Mouse (Mus musculus) stomach, embryonic 14.5 days (tissue): ENCODE measurements around the gene Boc. TPM values are rescaled to one million over a fixed set of nuclear protein-coding genes. Genes with fewer than 3 reads are reported as not detected.

Experiments used
- ATAC-seq: fragments of 200-750 bp; cut with Nextera tagmentation; 2 replicates; pipeline ENCODE4 v1.8.0; 2017; ENCODE audit warnings: low read depth, moderate TSS enrichment; ENCODE audit not compliant: insufficient number of reproducible peaks, insufficient read depth, low FRiP score
- H3K27ac ChIP-seq: fragments of 300-500 bp; sonication (generic); 2 replicates; pipeline ENCODE4 v1.5.1; 2014; ENCODE audit warnings: mild to moderate bottlenecking, low read length, moderate library complexity, mixed read lengths
- H3K27me3 ChIP-seq: fragments of 300-500 bp; sonication (generic); 2 replicates; pipeline ENCODE4 v1.6.1; 2014; ENCODE audit warnings: low read length, control low read depth, mixed read lengths; ENCODE audit not compliant: control insufficient read depth, insufficient read depth
- H3K36me3 ChIP-seq: fragments of 300-500 bp; sonication (generic); 2 replicates; pipeline ENCODE4 v1.6.1; 2014; ENCODE audit warnings: mild to moderate bottlenecking, control low read depth, low read length, moderate library complexity, mixed read lengths; ENCODE audit not compliant: control insufficient read depth, insufficient read depth
- H3K4me1 ChIP-seq: fragments of 300-500 bp; sonication (generic); 2 replicates; pipeline ENCODE4 v1.6.1; 2014; ENCODE audit warnings: low read length, control low read depth, mixed read lengths; ENCODE audit not compliant: control insufficient read depth, insufficient read depth
- H3K4me2 ChIP-seq: fragments of 300-500 bp; sonication (generic); replicated peaks from 2 replicates; pipeline ENCODE4 v1.6.1; 2014; ENCODE audit warnings: low read depth, low read length, control low read depth
- H3K4me3 ChIP-seq: fragments of 300-500 bp; sonication (generic); 2 replicates; pipeline ENCODE4 v1.5.1; 2014; ENCODE audit warnings: low read depth, low read length, control low read depth
- H3K9ac ChIP-seq: fragments of 300-500 bp; sonication (generic); replicated peaks from 2 replicates; pipeline ENCODE4 v1.6.1; 2014; ENCODE audit warnings: low read depth, mild to moderate bottlenecking, control low read depth, low read length, moderate library complexity, mixed read lengths
- H3K9me3 ChIP-seq: fragments of 300-500 bp; sonication (generic); 2 replicates; pipeline ENCODE4 v1.6.1; 2016; ENCODE audit warnings: low read depth, low read length, control low read depth; ENCODE audit not compliant: control insufficient read depth
- WGBS: fragments of 180-500 bp; shearing (Covaris S2); extraction: QIAGEN DNeasy Blood & Tissue Kit; methylation state at CpG from one replicate; pipeline ENCODE4 v1.1.7; 2014; 5-methylcytosine and 5-hydroxymethylcytosine counted together
- polyA plus RNA-seq: library from polyadenylated mRNA; unstranded; fragments of >200 nt; fragmentation: Nextera tagmentation; extraction: Ambion mirVana; gene quantifications from 2 replicates; pipeline ENCODE4 v1.2.1, GENCODE M21; 2014

Gene Boc
- polyA plus RNA-seq, 1 experiment from 2014 or later: 19.5 TPM

GRCm38 (mm10) chr16:44557661-44558470, 831 bp downstream of the Boc start:
- H3K4me1 ChIP-seq: peaks cover 12% of the 10 kb centered on the region; the same call in 1 of the 2 replicates
- peak overlapping the region; percentile 66 for H3K4me2 ChIP-seq
- H3K4me3 ChIP-seq: peak overlapping the region; percentile 87
- no peaks in the 10 kb centered on the region for H3K27me3 ChIP-seq
- under 1% methylated on average over 47 of the region's 47 CpGs for WGBS
- H3K9me3 ChIP-seq: no peaks in the 10 kb centered on the region
- H3K9ac ChIP-seq: peak overlapping the region; percentile 98
- ATAC-seq: peak; percentile 86
- H3K36me3 ChIP-seq: no peaks in the 10 kb centered on the region
- H3K27ac ChIP-seq: peak overlapping the region; percentile 91

DNA sequence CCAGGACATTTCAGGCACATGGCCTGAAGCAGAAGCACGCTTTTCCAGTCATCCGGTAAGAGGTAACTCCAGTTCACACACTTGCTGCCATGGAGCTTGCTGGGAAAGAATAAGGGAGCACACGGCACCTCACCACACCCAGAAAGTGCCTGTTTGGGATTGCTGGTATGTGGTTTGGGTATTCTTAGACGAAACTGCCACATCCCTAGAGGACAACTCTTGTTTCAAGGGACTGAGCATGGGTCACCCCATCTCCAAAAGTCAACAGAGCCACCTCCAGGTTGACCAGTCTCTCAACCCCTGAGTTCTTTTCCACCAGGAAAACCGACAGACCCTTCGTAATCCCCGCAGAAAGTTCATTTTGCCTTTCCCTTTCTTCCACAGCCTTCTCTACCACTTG, 1.6 kb downstream of the Boc start:
- WGBS: 42% methylated on average over 7 of the region's 7 CpGs
- Histone ChIP-seq H3K27me3 (no peaks in the 10 kb centered on the region), H3K4me3 (peak overlapping the region; percentile 87), H3K9me3 (no peaks in the 10 kb centered on the region), H3K27ac (peak overlapping the region; percentile 91; the same call in 1 of the 2 replicates), H3K4me2 (peak overlapping the region; percentile 66), H3K9ac (peak overlapping the region; percentile 98; the same call in 1 of the 2 replicates), H3K4me1 (peaks cover 15% of the 10 kb centered on the region; the same call in 1 of the 2 replicates), H3K36me3 (no peaks in the 10 kb centered on the region)
- no peak for ATAC-seq

DNA sequence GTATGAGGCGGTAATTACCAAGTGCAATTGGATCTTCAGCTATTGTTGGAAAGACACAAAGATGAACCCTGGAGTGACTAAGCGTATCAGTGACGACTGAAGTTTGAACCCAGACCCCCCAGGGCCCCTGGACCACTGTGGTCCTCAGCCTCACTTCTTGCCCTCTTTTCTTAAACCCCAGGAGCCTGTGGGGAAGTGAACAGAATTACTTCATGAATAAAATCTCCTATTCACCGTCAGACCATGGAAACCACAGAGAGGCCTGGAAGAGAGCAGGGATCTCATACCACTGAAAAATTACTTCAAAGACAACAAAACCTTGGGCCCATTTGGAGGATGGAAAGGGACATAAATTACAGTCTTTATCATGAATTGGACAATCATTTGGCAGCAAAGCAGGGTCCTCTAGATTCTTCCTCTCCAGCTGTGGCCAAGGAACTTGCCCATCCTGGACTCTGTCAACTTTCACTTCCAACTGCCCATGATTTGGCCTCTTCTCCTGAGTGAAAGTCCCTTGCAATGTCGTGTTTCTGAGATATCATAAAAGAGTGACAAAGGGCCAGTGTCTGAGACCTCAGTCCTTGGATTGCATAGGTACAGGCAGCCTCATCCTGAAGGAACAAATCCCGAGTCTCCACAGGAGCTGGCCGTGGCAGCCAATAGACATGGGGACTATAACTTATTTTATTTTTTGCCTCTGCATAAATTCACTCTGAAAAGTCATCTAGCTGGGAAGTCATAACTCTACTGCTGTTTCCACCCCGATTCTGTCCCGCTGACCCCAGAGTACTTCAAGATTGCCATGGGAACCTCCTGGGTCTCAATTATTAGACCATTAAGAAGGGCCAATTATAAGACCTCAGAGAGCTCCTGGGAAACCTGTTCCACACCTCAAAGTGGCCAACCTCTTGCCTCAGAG, 2.6 kb downstream of the Boc start:
- Histone ChIP-seq H3K9ac (no peak overlapping the region; the same call in 1 of the 2 replicates), H3K36me3 (no peaks in the 10 kb centered on the region), H3K27ac (no peak overlapping the region), H3K4me2 (peak overlapping the region; percentile 66), H3K27me3 (no peaks in the 10 kb centered on the region), H3K4me3 (peak overlapping the region; percentile 87), H3K4me1 (peaks cover 25% of the 10 kb centered on the region), H3K9me3 (no peaks in the 10 kb centered on the region)
- no peak for ATAC-seq
- 74% methylated on average over 9 of the region's 9 CpGs for WGBS

- Histone ChIP-seq H3K36me3 (no peaks in the 10 kb centered on the region), H3K9me3 (no peaks in the 10 kb centered on the region), H3K4me3 (no peak overlapping the region), H3K27me3 (no peaks in the 10 kb centered on the region), H3K4me2 (no peak overlapping the region), H3K9ac (no peak overlapping the region), H3K27ac (no peak overlapping the region), H3K4me1 (peaks cover 28% of the 10 kb centered on the region)
- no peak for ATAC-seq
- WGBS: 70% methylated on average over 8 of the region's 8 CpGs
Measured at GRCm38 (mm10) chr16:44553861-44554260, 4.8 kb downstream of the Boc start.

- Histone ChIP-seq H3K9ac (no peak overlapping the region), H3K9me3 (no peaks in the 10 kb centered on the region), H3K4me3 (no peak overlapping the region), H3K27ac (no peak overlapping the region), H3K4me2 (no peak overlapping the region), H3K36me3 (no peaks in the 10 kb centered on the region), H3K4me1 (peaks cover 28% of the 10 kb centered on the region), H3K27me3 (no peaks in the 10 kb centered on the region)
- ATAC-seq: no peak
- 89% methylated on average over 5 of the region's 5 CpGs for WGBS
Measured at GRCm38 (mm10) chr16:44552726-44553125, 6.0 kb downstream of the Boc start.

- H3K27ac ChIP-seq: no peak overlapping the region
- no peak overlapping the region; the same call in 1 of the 2 replicates for H3K4me2 ChIP-seq
- ATAC-seq: no peak
- H3K27me3 ChIP-seq: no peaks in the 10 kb centered on the region
- no peaks in the 10 kb centered on the region for H3K36me3 ChIP-seq
- H3K4me3 ChIP-seq: no peak overlapping the region
- H3K9ac ChIP-seq: no peak overlapping the region
- H3K4me1 ChIP-seq: peaks cover 28% of the 10 kb centered on the region
- WGBS: 83% methylated on average over 2 of the region's 2 CpGs
- H3K9me3 ChIP-seq: no peaks in the 10 kb centered on the region
Measured at GRCm38 (mm10) chr16:44552036-44552435, 6.7 kb downstream of the Boc start.

DNA sequence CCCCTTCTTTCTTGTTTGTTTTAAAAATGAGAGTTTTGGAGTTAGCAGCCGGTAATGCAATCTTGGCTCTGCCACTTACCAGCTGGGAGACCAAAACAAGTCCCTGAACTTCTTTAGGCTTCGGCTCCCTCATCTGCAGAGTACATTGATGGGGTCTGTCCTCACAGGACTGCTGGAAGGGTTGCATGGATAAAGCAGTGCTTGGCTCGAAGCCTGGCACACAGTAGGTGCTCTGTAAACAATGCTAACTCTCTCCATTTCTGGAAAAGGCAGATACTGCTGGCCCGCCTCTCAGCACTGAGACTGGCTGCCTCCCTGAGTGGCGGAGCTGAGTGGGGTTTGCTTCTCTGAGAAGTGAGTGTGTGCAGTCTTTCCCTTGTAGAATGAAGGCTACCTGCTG, 7.2 kb downstream of the Boc start:
- Histone ChIP-seq H3K4me3 (no peak overlapping the region), H3K4me1 (peaks cover 28% of the 10 kb centered on the region), H3K27me3 (no peaks in the 10 kb centered on the region), H3K9ac (no peak overlapping the region), H3K9me3 (no peaks in the 10 kb centered on the region), H3K36me3 (no peaks in the 10 kb centered on the region), H3K4me2 (no peak overlapping the region), H3K27ac (no peak overlapping the region)
- WGBS: 48% methylated on average over 5 of the region's 5 CpGs
- ATAC-seq: no peak

- no peak for ATAC-seq
- Histone ChIP-seq H3K27me3 (no peaks in the 10 kb centered on the region), H3K36me3 (no peaks in the 10 kb centered on the region), H3K4me3 (no peak overlapping the region), H3K9ac (no peak overlapping the region), H3K27ac (no peak overlapping the region), H3K4me2 (no peak overlapping the region), H3K4me1 (peaks cover 28% of the 10 kb centered on the region), H3K9me3 (no peaks in the 10 kb centered on the region)
- WGBS: 22% methylated on average over 5 of the region's 5 CpGs
Measured at GRCm38 (mm10) chr16:44550843-44551242, 7.9 kb downstream of the Boc start.
